Mouse (Mus musculus): ENCODE results near the gene Pard3. TPM values are rescaled to one million over a fixed set of nuclear protein-coding genes. Genes with fewer than 3 reads are reported as not detected.
A peak's percentile ranks its signal among the peaks of the same experiment; 100 is the strongest.

Gene Pard3
- total RNA-seq, 2 experiments from 2014 or later = 24.0 to 30.0 TPM

- no peak for DNase-seq
Observed at GRCm38 (mm10) chr8:127292307-127292706, 228.6 kb downstream of the Pard3 start.

DNA sequence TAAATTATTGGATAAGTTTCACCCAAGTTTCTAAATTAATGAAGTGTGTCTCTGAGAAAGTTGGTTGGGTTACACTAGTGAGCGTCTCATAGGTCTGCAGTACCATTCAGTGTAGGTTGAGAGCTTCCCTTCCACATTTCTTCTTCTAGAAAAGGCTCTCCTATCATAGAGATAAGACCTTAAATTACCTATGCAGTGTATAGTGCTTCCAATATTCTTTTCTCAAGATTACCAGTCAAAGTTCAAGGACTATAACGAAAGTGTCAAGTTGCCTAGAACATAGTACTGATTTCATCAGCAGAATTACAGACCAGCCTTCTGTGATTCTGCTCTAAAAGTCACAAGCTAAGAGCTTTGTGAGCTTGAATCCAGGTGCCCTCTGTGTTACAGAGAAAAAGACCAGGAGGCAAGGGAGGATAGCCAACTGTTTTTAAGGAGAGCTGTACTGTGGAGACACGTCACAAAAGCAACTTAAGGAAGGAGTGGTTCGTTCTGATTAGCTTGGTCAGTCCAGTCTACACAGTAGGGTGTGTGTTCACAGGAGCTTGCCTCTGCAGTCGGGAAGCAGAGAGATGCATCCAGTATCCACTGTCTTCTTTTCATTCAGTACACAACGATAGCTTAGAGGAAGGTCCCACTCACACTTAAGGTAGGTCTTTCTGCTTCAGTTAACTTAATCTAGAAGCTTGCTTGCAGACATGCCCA, 229.5 kb downstream of the Pard3 start:
- DNase-seq = no peak

- DNase-seq = no peak
Observed at GRCm38 (mm10) chr8:127294061-127294460, 230.4 kb downstream of the Pard3 start.

DNA sequence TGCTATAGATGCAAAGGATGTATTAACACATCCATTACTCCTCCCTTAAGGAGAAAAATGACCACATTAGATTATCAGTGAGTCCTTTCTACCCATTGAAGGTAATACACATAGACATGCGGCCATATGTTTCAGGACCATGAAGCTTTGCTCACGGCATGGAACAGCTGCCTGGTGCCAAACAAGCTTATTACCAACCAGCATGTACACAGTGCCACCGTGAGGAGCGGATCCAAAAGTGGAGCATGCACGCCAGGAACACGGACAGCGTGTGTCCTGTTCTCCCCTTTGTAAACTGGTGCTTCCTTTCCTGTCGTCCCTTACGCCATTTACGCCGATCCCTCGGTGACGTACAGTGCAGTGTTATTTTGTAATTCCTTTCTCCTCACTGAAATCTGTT, 232.2 kb downstream of the Pard3 start:
- no peak for DNase-seq

GRCm38 (mm10) chr8:127300493-127300892, 236.8 kb downstream of the Pard3 start:
- no peak for DNase-seq

GRCm38 (mm10) chr8:127302847-127303445, 239.3 kb downstream of the Pard3 start:
- no peak for DNase-seq

DNA sequence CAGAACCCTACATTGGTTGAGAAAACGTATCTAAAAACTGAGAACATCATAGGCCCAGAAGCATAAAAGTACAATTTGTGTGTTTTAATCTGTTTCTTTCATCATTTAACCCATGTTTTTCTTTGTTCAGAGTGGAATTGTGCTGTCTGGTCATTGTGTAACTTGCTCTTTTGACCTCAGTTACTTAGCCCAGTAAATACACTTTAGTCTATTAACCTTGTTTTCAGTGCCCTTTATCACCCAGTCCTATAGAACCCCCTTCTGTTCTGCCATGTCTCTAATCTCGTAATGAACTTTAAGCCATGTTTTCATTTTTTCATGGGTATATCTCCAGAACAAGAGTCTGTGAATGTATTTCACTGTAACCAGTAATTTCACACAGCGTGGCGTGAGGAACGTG, 243.3 kb downstream of the Pard3 start:
- DNase-seq = no peak

- DNase-seq = no peak
Observed at GRCm38 (mm10) chr8:127309363-127309762, 245.7 kb downstream of the Pard3 start.

DNA sequence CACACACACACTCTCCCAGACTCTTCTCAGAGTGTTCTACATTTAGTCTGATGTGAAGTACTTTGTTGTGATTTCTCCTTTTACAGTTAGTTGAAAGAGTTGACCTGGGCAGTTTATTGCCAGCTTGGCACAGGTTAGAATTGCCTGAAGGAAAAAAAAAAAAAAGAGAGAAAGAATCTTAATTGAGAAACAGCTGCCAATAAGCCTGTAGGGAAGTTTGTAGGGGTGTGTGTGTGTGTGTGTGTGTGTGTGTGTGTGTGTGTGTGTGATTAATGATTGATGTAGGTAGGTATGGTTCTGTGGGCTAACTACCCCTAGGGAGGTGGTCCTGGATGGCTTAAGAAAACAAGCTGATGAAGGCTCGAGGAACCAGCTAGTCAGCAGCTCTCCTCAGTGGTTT, 252.1 kb downstream of the Pard3 start:
- DNase-seq = no peak

GRCm38 (mm10) chr8:127317914-127318313, 254.2 kb downstream of the Pard3 start:
- DNase-seq = no peak

- peak; percentile 20 for DNase-seq
Observed at GRCm38 (mm10) chr8:127318377-127319159, 254.9 kb downstream of the Pard3 start.

DNA sequence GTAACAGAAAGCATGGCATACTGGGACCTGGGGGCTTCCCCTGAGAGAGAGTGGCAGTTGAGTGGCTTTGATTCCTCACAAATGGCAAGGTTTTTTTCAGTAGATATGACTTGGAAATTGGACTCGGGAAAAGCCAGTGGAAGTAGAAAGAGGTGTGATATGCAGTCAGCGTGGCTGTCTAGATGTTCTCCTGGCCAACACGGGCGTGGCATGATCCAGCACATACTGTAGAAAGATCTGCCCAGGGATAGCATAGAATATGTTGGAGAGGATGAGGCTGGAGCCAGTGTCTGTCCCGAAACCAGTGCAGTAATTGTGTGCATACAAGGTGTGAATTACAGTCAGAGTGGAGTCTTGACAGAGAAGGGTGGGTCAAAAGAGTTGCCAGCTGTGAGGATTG, 257.2 kb downstream of the Pard3 start:
- no peak for DNase-seq

GRCm38 (mm10) chr8:127323583-127324360, 260.1 kb downstream of the Pard3 start:
- DNase-seq = no peak

DNA sequence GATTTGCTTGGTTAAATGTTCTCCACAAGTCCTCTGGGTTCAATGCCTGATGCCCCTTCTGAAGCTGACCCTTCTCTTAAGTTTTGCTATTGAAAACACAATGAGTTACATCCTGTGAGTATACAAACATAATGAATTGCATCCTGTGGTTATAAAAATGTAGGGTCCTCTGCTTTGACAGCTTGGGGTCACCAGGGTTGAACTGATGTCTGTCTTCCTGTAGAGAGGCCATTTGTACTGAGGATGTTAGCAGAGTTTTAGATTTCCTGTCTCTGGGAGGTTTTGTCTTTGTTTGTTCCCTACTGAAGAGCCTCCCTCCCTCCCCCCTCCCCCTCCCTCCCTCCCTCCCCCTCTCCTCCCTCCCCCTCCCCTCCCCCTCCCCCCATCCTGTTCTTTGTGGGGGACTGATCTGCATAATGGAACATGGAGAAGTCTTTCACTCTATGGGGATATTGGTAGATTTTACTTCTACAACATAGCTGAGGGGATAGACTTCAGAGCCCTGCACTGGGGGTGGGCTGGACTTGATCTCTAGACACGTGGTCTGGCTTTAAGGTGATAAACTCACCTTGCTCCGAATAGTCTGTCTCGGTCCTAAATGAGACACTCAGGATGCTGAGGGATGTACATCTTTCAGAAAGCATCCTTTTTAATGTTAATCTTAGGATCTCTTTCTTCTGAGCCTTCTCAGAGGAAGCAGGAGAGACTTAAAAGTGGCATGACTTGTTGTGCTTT, 261.3 kb downstream of the Pard3 start:
- DNase-seq = no peak

DNA sequence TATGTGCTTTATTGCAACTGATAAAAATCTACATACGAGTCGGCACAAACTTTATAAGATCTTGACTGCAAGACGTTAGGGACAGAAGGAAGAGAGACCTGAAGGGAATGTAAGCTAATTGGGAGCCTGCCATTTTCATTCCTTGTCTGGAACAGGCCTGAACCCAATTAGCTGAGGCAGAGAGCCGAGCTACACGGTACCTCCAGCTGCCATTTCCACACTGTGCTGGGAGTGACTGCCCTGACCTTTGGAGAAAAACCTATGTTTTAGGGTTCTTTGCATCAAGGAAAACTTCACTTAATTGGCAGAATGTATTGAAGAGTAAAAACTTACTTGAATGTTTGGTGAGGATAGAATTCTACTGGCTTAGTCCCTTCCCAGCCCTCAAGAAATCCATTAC, 262.1 kb downstream of the Pard3 start:
- DNase-seq = no peak

DNA sequence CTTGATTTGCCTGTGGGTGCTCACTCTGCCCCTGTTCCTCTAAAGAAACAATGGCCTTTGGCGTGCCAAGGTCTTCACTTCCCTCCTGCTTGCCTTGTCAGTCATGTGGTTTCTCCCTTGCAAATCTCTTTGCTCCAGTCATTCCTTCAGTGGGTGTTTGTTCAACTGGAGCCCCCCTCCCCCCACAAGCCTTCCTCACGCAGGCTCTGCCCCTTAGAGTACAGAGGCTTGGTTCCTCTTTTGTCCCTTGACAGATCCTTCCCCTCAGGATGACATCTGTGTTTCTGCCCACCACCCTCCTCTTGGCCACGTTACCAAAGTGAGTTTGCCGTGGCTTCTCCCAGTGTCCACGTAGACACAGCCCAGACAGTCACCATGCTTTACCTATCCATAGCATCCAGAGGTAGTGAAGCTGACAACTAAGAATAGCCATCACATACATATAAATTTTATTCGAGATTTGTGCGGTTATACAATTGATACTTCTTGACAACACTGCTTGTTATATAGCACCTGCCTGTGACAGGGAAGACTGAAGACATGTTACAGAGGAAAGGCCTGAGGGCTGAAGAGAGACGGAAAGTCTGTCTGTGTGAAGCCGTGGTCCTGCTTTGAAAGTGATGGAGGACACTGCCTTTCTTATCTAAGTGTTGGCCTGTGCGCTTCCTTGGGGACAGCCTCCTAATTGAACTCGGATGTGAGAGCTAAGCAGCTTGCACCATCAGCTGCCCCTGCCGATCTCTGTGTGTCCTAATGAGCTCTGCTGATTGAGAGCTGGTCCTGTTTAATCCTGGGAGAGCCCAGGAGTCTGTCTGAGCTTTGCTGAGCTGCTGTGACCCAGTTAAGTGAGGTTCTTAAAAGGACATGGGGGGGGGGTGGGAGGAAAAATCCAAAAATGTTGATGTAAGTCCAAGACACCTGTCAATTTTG, 266.8 kb downstream of the Pard3 start:
- DNase-seq = no peak

DNA sequence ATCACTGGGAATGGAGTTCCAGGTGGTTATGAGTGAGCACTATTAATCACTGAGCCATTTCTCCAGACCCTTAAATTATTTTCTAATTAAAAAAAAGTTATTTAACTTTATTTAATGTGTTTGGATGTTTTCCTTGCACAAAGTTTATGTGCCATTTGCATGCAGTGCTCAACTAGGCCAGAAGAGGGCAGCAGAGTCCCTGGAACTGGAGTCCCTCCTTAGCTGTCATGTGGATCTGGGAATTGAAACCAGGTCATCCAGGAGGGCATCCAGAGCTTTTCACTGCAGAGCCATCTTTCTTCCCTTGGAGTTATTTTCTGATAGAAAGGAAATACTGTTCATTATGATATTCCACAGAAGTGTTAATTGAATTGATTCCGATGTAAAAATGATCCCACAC, 268.1 kb downstream of the Pard3 start:
- DNase-seq = no peak

DNA sequence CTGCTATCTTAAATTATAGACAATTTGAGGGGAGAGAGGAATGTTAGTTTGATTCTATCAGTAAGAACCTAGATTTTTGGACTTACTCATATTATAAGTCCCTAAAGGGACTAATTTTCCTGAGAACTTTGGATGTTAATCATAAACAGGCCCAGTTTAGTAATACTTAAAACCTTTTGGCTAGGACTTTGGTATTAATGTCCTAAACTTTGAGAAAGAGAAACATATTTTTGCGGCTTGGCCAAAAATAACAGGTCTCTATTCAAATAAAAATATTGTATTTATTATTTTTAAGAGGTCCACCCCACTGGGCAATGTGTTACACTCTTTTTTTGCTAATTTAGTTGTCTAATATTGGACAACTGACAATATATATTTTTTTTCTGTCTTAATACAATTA, 271.5 kb downstream of the Pard3 start:
- DNase-seq = no peak

GRCm38 (mm10) chr8:127338183-127338582, 274.5 kb downstream of the Pard3 start:
- no peak for DNase-seq

- DNase-seq = no peak
Observed at GRCm38 (mm10) chr8:127341046-127341445, 277.4 kb downstream of the Pard3 start.

DNA sequence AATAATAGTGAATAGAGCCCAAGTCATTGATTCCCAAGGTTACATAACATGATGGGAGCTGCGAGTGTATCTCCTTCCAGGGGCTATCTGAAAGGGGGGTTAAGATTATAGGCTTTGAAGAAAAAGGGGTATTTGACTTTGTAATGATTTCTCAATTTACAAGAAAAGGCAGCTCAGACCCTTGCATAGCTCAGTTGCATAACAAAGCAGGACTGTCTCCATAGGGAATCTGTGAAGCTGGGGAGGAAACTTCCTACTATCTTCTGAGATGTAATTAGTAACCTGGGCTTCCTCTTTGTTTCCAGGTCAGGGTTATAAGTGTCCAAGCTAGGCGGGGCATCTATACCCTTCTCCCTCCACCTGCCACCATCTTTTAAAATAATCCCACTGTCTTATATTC, 279.4 kb downstream of the Pard3 start:
- no peak for DNase-seq

Measured in gastrocnemius, postnatal 25 days (tissue).